Mouse (Mus musculus) right cerebral cortex, postnatal 36 days (tissue): ENCODE data around the gene S1pr4.
A peak's percentile ranks its signal among the peaks of the same experiment; 100 is the strongest.

ENCODE experiments used
- DNase-seq, 2 experiments: peaks; one replicate each; pipeline ENCODE4 v3.0.0; 2022; ENCODE audit warnings: low spot score in 2 of 2, mixed read lengths in 1 of 2

Gene S1pr4

GRCm38 (mm10) chr10:81519227-81519977, 19.5 kb upstream of the S1pr4 start:
- no peak for DNase-seq

GRCm38 (mm10) chr10:81518546-81518945, 18.6 kb upstream of the S1pr4 start:
- no peak for DNase-seq

GRCm38 (mm10) chr10:81517227-81517626, 17.3 kb upstream of the S1pr4 start:
- no peak for DNase-seq

GRCm38 (mm10) chr10:81513798-81514197, 13.9 kb upstream of the S1pr4 start:
- no peak for DNase-seq

GRCm38 (mm10) chr10:81510246-81510810, 10.4 kb upstream of the S1pr4 start:
- no peak for DNase-seq

- no peak for DNase-seq
Observed at GRCm38 (mm10) chr10:81507691-81508489, 8.0 kb upstream of the S1pr4 start.

- DNase-seq, result no peak
Observed at GRCm38 (mm10) chr10:81507095-81507494, 7.2 kb upstream of the S1pr4 start.

- DNase-seq, result no peak
Observed at GRCm38 (mm10) chr10:81505016-81505664, 5.2 kb upstream of the S1pr4 start.

- DNase-seq, result peak; percentile 72 to 83
Observed at GRCm38 (mm10) chr10:81502658-81503057, 2.7 kb upstream of the S1pr4 start.

GRCm38 (mm10) chr10:81501863-81502262, 1.9 kb upstream of the S1pr4 start:
- no peak for DNase-seq

- no peak for DNase-seq
Observed at GRCm38 (mm10) chr10:81499250-81499901, 556 bp downstream of the S1pr4 start.

- no peak for DNase-seq
Observed at GRCm38 (mm10) chr10:81498316-81499249, 1.3 kb downstream of the S1pr4 start.

GRCm38 (mm10) chr10:81497401-81498270, 2.3 kb downstream of the S1pr4 start:
- no peak for DNase-seq

GRCm38 (mm10) chr10:81496969-81497368, 3.0 kb downstream of the S1pr4 start:
- no peak for DNase-seq

- DNase-seq, result peak; percentile 99
Observed at GRCm38 (mm10) chr10:81496264-81496901, 3.5 kb downstream of the S1pr4 start, which contains the start of gene Ncln. Gene Ncln (minus strand): TSS chr10:81496392.

- DNase-seq, result no peak
Observed at GRCm38 (mm10) chr10:81495616-81496263, 4.2 kb downstream of the S1pr4 start.

- DNase-seq, result no peak
Observed at GRCm38 (mm10) chr10:81495151-81495550, 4.8 kb downstream of the S1pr4 start.

- no peak for DNase-seq
Observed at GRCm38 (mm10) chr10:81494260-81495041, 5.5 kb downstream of the S1pr4 start.
